Mouse (Mus musculus): ENCODE data around the gene Serpinb9b.

DNA sequence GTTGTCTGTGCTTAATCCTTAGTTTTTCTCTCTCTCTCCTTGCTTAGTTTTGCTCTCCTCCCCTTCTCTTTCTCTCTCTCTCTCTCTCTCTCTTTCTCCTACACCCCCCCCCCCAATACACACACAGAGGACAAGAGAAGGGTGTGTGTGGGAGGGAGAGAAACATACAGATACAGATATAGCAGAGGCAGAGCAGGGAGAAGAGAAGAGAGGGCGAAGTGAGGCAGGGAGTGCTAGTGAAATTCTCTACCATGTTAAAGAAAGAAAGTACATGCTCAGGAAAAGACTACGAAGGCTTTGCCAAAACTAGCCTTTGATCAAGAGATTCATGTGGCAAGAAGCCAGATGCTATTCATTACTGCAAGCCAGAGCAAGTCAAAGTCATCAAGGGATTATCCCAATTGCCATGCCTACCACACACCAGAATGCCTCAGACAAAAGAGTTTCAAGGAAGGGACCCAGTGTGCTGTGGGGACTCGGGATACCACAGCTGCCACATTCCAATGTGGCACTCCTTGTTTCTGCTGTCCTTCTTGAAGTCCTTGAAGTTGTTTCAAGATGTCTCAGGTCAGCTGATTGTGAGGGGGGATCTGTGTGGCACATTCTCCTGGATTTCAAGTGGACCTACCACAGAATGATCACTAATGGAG is 51.0 kb downstream of the Serpinb9b start, which contains the start of gene Serpinb1b:
- TF ChIP-seq USF1 (IDR thresholded peaks at IDR 0.05; ENCODE audit: low read depth) (no peak), CEBPB (IDR thresholded peaks at IDR 0.05; ENCODE audit: low read depth) (no peak), CTCF (IDR thresholded peaks at IDR 0.05; ENCODE audit: control insufficient read depth, insufficient read depth, insufficient read length) (no peak)

Data from C2C12 (cell line).